ENCODE assay signal across 25 mouse cellular contexts in genomic region chr4:141167156-141167555, GRCm38 (mm10). TPM values are rescaled to one million over a fixed set of nuclear protein-coding genes. Genes with fewer than 3 reads are reported as not detected.
DNase-seq lines count a peak whose midpoint lies in the region; ATAC-seq and TF ChIP-seq lines count a peak whose summit lies in the region.
"Had no signal": no experiment of that assay in that cellular context is flagged by ENCODE, and none has a peak within 500 bp of the region (broad histone marks: within the 10 kb centered on the region; RNA-seq: fewer than 3 reads in every experiment).

No protein-coding gene starts in this region.

- no peak for TF ChIP-seq EP300 in liver, embryonic 14.5 days (IDR thresholded peaks at IDR 0.05; ENCODE audit: low read depth)

- peak; percentile 13; the same call in 1 of the 2 replicates for TF ChIP-seq CTCF in gastrocnemius, adult 2 months (IDR thresholded peaks at IDR 0.05)
- TF ChIP-seq CTCF in liver, embryonic 14.5 days (IDR thresholded peaks at IDR 0.05; ENCODE audit: low read depth) = peak; percentile 33

- H3K4me3 ChIP-seq in gastrocnemius, adult 2 months = no peak overlapping the region
- no peak overlapping the region for H3K4me3 ChIP-seq in liver, embryonic 14.5 days (ENCODE audit: insufficient read depth in 1 of 2, low read depth in 2 of 2, low read length in 2 of 2)
- no peak overlapping the region for H3K4me3 ChIP-seq in ES-E14 (ENCODE audit: insufficient read depth in 1 of 2, low read depth in 1 of 2, low read length in 2 of 2, poor library complexity in 1 of 2, severe bottlenecking in 1 of 2)
- H3K4me3 ChIP-seq in forebrain, embryonic 12.5 days (replicated peaks) = no peak overlapping the region
- H3K4me3 ChIP-seq: heart, embryonic 15.5 days; hindbrain, embryonic 13.5 days; stomach, embryonic 15.5 days had no signal

- WGBS in liver, embryonic 14.5 days (ENCODE audit: insufficient replicate concordance) = 91% methylated on average over 3 of the region's 3 CpGs
- 91% methylated on average over 3 of the region's 3 CpGs for WGBS in forebrain, embryonic 12.5 days

- peaks cover 34% of the 10 kb centered on the region for H3K36me3 ChIP-seq in liver, embryonic 14.5 days (replicated peaks; ENCODE audit: control insufficient read depth, insufficient read depth, low read depth)
- H3K36me3 ChIP-seq in ES-E14 (ENCODE audit: control insufficient read depth, insufficient read depth, low read length, poor library complexity, severe bottlenecking) = peaks cover 18% of the 10 kb centered on the region
- H3K36me3 ChIP-seq in forebrain, embryonic 12.5 days (replicated peaks) = peaks cover 48% of the 10 kb centered on the region

- DNase-seq in gastrocnemius, adult 2 months = no peak
- no peak for DNase-seq in gastrocnemius, postnatal 4 days (ENCODE audit: low spot score in 2 of 2)
- no peak for DNase-seq in liver, embryonic 14.5 days (ENCODE audit: low read depth in 3 of 3, low spot score in 3 of 3)
- no peak for DNase-seq in liver
- DNase-seq in ES-E14 (ENCODE audit: low read depth, low spot score) = peak; percentile 29
- DNase-seq: adrenal gland, adult 8-10 months; cerebellum, adult 8-10 months; cerebellum, postnatal 25 days; gastrocnemius, postnatal 25 days; heart, postnatal 36 days; kidney, adult 11 months; kidney, postnatal 25 days; lung, adult 18-20 months; lung, postnatal 14 days; right cerebral cortex, postnatal 25 days; thymus, postnatal 14 days had no signal

- no peak overlapping the region for H3K4me2 ChIP-seq in liver, embryonic 14.5 days (ENCODE audit: low read depth)
- no peak overlapping the region for H3K4me2 ChIP-seq in forebrain, embryonic 12.5 days
- H3K4me2 ChIP-seq: heart, embryonic 15.5 days; hindbrain, embryonic 13.5 days; midbrain, embryonic 11.5 days; stomach, embryonic 15.5 days had no signal

- in situ Hi-C loops in ES-E14 (cut with MboI; ENCODE audit: low sequenced_read_pairs in 2 of 2, unreplicated experiment in 2 of 2) = no loop called here

- peaks cover 12 to 17% of the 10 kb centered on the region in 2 experiments for H3K4me1 ChIP-seq in liver, embryonic 14.5 days (replicated peaks; ENCODE audit: control insufficient read depth in 2 of 2, insufficient read depth in 2 of 2, low read length in 1 of 2)
- peaks cover 12 to 13% of the 10 kb centered on the region in 2 experiments for H3K4me1 ChIP-seq in ES-E14 (ENCODE audit: control insufficient read depth in 2 of 2, insufficient read depth in 2 of 2, low read length in 2 of 2, poor library complexity in 1 of 2)
- H3K4me1 ChIP-seq in forebrain, embryonic 12.5 days = no peaks in the 10 kb centered on the region
- H3K4me1 ChIP-seq: heart, embryonic 15.5 days; hindbrain, embryonic 13.5 days; stomach, embryonic 15.5 days had no signal

- H3K9ac ChIP-seq in liver, embryonic 14.5 days (replicated peaks) = no peak overlapping the region
- H3K9ac ChIP-seq in ES-E14 (ENCODE audit: insufficient read depth, low read depth, low read length, poor library complexity, severe bottlenecking) = no peak overlapping the region; the same call in 1 of the 2 replicates
- no peak overlapping the region for H3K9ac ChIP-seq in forebrain, embryonic 12.5 days
- H3K9ac ChIP-seq: heart, embryonic 15.5 days; hindbrain, embryonic 13.5 days; stomach, embryonic 15.5 days had no signal

- H3K27me3 ChIP-seq in liver, embryonic 14.5 days (ENCODE audit: control insufficient read depth, insufficient read depth, low read length) = no peaks in the 10 kb centered on the region
- no peaks in the 10 kb centered on the region for H3K27me3 ChIP-seq in forebrain, embryonic 12.5 days
- H3K27me3 ChIP-seq: heart, embryonic 15.5 days; hindbrain, embryonic 13.5 days; stomach, embryonic 15.5 days had no signal

- H3K9me3 ChIP-seq in liver, embryonic 14.5 days (ENCODE audit: control insufficient read depth, low read length) = no peaks in the 10 kb centered on the region
- no peaks in the 10 kb centered on the region for H3K9me3 ChIP-seq in ES-E14 (ENCODE audit: control insufficient read depth, insufficient read depth, low read depth, low read length)
- peaks cover 6% of the 10 kb centered on the region; the same call in 1 of the 2 replicates for H3K9me3 ChIP-seq in forebrain, embryonic 12.5 days
- H3K9me3 ChIP-seq: heart, embryonic 15.5 days; stomach, embryonic 15.5 days had no signal

- intact Hi-C loops in gastrocnemius, adult 2 months (cut with DNase I) = no loop called here

- H3K27ac ChIP-seq in gastrocnemius, adult 2 months = no peak overlapping the region
- H3K27ac ChIP-seq in liver, embryonic 14.5 days = no peak overlapping the region
- H3K27ac ChIP-seq in ES-E14 (ENCODE audit: insufficient read depth, low read depth, low read length, poor library complexity, severe bottlenecking) = peak overlapping the region; percentile 92; the same call in 1 of the 2 replicates
- no peak overlapping the region for H3K27ac ChIP-seq in forebrain, embryonic 12.5 days
- H3K27ac ChIP-seq: heart, embryonic 15.5 days; hindbrain, embryonic 13.5 days; stomach, embryonic 15.5 days had no signal

- no peak for ATAC-seq in liver, embryonic 14.5 days (ENCODE audit: insufficient read depth)
- 0 out of 2 replicates have a peak, but pooled peaks have one; percentile 34 for ATAC-seq in megakaryocyte progenitor cell, adult 5-6 weeks (replicated peaks; ENCODE audit: poor library complexity)
- ATAC-seq in granulocyte monocyte progenitor cell, adult 5-6 weeks (replicated peaks; ENCODE audit: poor library complexity, severe bottlenecking) = no peak
- ATAC-seq in forebrain, embryonic 12.5 days (ENCODE audit: low FRiP score) = no peak
- ATAC-seq: forebrain, embryonic 14.5 days; midbrain, embryonic 16.5 days had no signal

TF ChIP-seq in ES-E14, 5 proteins besides CTCF, POLR2A, EP300 and RAD21:
- TF ChIP-seq ZC3H11A (IDR thresholded peaks at IDR 0.05; ENCODE audit: borderline replicate concordance, low read depth, low read length) (no peak), ZNF384 (IDR thresholded peaks at IDR 0.05; ENCODE audit: low read depth, low read length) (no peak), CHD2 (IDR thresholded peaks at IDR 0.05; ENCODE audit: low read depth, low read length) (no peak), MAFK (IDR thresholded peaks at IDR 0.05; ENCODE audit: insufficient read depth, low read depth, low read length) (no peak), HCFC1 (IDR thresholded peaks at IDR 0.05; ENCODE audit: borderline replicate concordance, insufficient read depth, low read length) (no peak)

RNA-seq across cellular contexts. Expression of gene Fbxo42, which starts 19.4 kb away (rescaled TPM):
- total RNA-seq in gastrocnemius, adult 2 months (2021) = 10 to 100 TPM; 10.8 to 10.9 TPM
- 10 to 100 TPM; 15.5 to 16.3 TPM for total RNA-seq in gastrocnemius, postnatal 4 days (2021)
- 7.5 and 8.3 TPM in 2 replicates for polyA plus RNA-seq in liver, embryonic 14.5 days (2012; rRNA removed)
- 17.6 and 20.6 TPM in 2 replicates for polyA plus RNA-seq in liver, embryonic 14.5 days (2014; fragmentation: Nextera tagmentation; extraction: Ambion mirVana)
- 14.0 and 14.5 TPM in 2 replicates for total RNA-seq in ES-E14 (2012; rRNA removed)
- 15.4 and 16.4 TPM in 2 replicates for total RNA-seq in megakaryocyte progenitor cell, adult 5-6 weeks (2015)
- total RNA-seq in megakaryocyte progenitor cell, adult 5-6 weeks (2017) = 10.5 and 11.4 TPM in 2 replicates
- total RNA-seq in granulocyte monocyte progenitor cell, adult 5-6 weeks (2014; fragmentation: Nextera tagmentation) = 16.5 and 18.6 TPM in 2 replicates
- total RNA-seq in granulocyte monocyte progenitor cell, adult 5-6 weeks (2017) = 7.2 and 7.8 TPM in 2 replicates
- 24.7 and 26.9 TPM in 2 replicates for polyA plus RNA-seq in forebrain, embryonic 12.5 days (2016; fragmentation: Nextera tagmentation; extraction: Ambion mirVana)

RNA-seq across cellular contexts. Expression of gene Szrd1, which starts 27.6 kb away (rescaled TPM):
- 100 to 1,000 TPM; 146 to 163 TPM for total RNA-seq in gastrocnemius, adult 2 months (2021)
- total RNA-seq in gastrocnemius, postnatal 4 days (2021) = 100 to 1,000 TPM; 164 to 177 TPM
- 13.3 and 14.2 TPM in 2 replicates for polyA plus RNA-seq in liver, embryonic 14.5 days (2012; rRNA removed)
- 14.3 and 17.2 TPM in 2 replicates for polyA plus RNA-seq in liver, embryonic 14.5 days (2014; fragmentation: Nextera tagmentation; extraction: Ambion mirVana)
- total RNA-seq in ES-E14 (2012; rRNA removed) = 46.2 and 64.6 TPM in 2 replicates
- 33.2 and 43.0 TPM in 2 replicates for total RNA-seq in megakaryocyte progenitor cell, adult 5-6 weeks (2015)
- total RNA-seq in megakaryocyte progenitor cell, adult 5-6 weeks (2017) = 38.8 and 52.7 TPM in 2 replicates
- 41.1 and 54.8 TPM in 2 replicates for total RNA-seq in granulocyte monocyte progenitor cell, adult 5-6 weeks (2014; fragmentation: Nextera tagmentation)
- total RNA-seq in granulocyte monocyte progenitor cell, adult 5-6 weeks (2017) = 58.0 and 63.0 TPM in 2 replicates
- 32.2 and 36.4 TPM in 2 replicates for polyA plus RNA-seq in forebrain, embryonic 12.5 days (2016; fragmentation: Nextera tagmentation; extraction: Ambion mirVana)

RNA-seq across cellular contexts. Expression of gene Rsg1, which starts 46.6 kb away (rescaled TPM):
- total RNA-seq in gastrocnemius, adult 2 months (2021) = not detected
- total RNA-seq in gastrocnemius, postnatal 4 days (2021) = 1 to 10 TPM; 1.1 to 1.3 TPM
- polyA plus RNA-seq in liver, embryonic 14.5 days (2012; rRNA removed) = 0.78 and 0.87 TPM in 2 replicates
- polyA plus RNA-seq in liver, embryonic 14.5 days (2014; fragmentation: Nextera tagmentation; extraction: Ambion mirVana) = 0.56 and 1.2 TPM in 2 replicates
- 2.9 and 4.7 TPM in 2 replicates for total RNA-seq in ES-E14 (2012; rRNA removed)
- total RNA-seq in megakaryocyte progenitor cell, adult 5-6 weeks (2015) = 0.73 and 1.4 TPM in 2 replicates
- total RNA-seq in megakaryocyte progenitor cell, adult 5-6 weeks (2017) = 1.8 and 3.5 TPM in 2 replicates
- total RNA-seq in granulocyte monocyte progenitor cell, adult 5-6 weeks (2014; fragmentation: Nextera tagmentation) = 1.4 and 1.8 TPM in 2 replicates
- 1.4 and 2.6 TPM in 2 replicates for total RNA-seq in granulocyte monocyte progenitor cell, adult 5-6 weeks (2017)
- 6.5 and 7.0 TPM in 2 replicates for polyA plus RNA-seq in forebrain, embryonic 12.5 days (2016; fragmentation: Nextera tagmentation; extraction: Ambion mirVana)
